Mouse (Mus musculus): Measurements from ENCODE around the gene Ears2.

DNA sequence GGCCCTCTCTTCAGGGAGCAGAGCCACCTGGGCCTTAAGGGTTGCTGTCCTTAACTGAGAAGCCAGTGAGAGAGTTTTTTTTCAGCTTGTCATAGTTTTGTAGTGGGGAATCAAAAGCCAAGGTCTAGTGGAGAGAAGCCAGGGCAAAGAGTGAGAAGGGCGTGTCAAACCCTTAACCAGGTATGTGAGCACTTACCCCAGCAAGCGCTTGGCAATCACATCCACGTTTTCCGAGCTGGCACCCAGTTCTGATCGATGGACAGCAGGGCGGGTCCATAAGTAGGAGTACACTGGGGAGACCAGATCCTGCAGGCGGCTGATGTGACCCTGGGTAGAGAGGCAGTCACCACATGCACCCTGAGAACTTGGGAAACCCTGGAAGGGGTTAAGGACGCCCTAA is 23.0 kb downstream of the Ears2 start:
- TF ChIP-seq CTCF (IDR thresholded peaks at IDR 0.05; ENCODE audit: borderline replicate concordance, insufficient read depth, low read depth, low read length) (no peak), POLR2A (IDR thresholded peaks at IDR 0.05; ENCODE audit: borderline replicate concordance, insufficient read depth, low read length) (no peak)
